Mouse (Mus musculus) heart, postnatal 0 days (tissue): ENCODE data around the gene Jph4.

Experiments
- CTCF ChIP-seq: IDR thresholded peaks from 2 replicates; pipeline ENCODE4 v1.5.1; 2016; ENCODE audit warnings: antibody characterized with exemption, control low read depth, low read depth
- EP300 ChIP-seq: IDR thresholded peaks from 2 replicates; pipeline ENCODE4 v1.6.1; 2016; ENCODE audit warnings: antibody characterized with exemption, low read depth

GRCm38 (mm10) chr14:55146324-55146723 lies 29.6 kb upstream of the Jph4 start:
- TF ChIP-seq CTCF, result no peak
- no peak for TF ChIP-seq EP300
